Mouse (Mus musculus): ENCODE results near the gene Stra6l. TPM values are rescaled to one million over a fixed set of nuclear protein-coding genes. Genes with fewer than 3 reads are reported as not detected.

Stra6l gene
- polyA plus RNA-seq (2015; fragmentation: Nextera tagmentation; extraction: Ambion mirVana), result 0.61 and 0.63 TPM in 2 replicates

DNA sequence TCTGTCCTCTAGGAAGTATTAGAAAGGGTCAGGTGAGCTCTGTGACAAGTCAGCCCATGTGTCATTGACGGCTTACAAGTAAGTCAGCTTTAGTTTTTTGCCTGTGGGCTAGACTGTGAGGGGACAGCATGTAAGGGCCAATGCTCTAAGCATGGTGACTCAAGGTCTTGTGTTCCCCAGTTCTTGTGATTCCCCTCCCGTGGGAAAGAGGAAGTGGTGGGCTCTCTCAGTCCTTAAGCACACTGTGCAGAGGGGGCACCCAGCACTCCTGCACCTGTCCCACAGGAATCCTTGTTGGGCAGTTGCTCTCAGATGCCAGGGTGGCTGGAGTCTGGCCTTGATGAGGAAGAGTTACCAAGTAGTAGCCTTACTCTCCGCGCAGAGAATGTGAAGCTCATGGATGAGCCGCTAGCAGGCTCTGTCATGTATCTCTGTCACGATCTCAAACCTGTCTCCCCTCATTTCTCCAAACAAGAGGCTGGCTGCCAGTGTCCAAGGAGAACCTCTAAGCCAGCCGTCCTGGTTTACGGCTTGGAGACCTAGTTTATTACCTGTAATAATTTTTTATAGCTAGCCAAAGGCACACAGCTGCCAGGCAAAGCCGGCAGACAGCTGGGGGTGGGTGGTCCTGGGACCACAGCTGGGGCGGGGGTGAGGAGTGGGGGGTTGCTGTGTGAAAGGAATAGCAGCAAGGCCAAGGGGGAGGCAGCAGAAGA, at the start of gene Stra6l:
TSS of gene Stra6l (plus strand) at position 556 of the 716 bp plus-strand sequence.
- no peak for ATAC-seq (ENCODE audit: insufficient number of reproducible peaks, low FRiP score, low TSS enrichment, low read depth)
- Histone ChIP-seq H3K27me3 (peaks cover 52% of the 10 kb centered on the region), H3K36me3 (no peaks in the 10 kb centered on the region), H3K9me3 (no peaks in the 10 kb centered on the region), H3K9ac (no peak within 1 kb of the TSS), H3K4me1 (peaks cover 8% of the 10 kb centered on the region), H3K4me3 (no peak within 1 kb of the TSS), H3K27ac (no peak within 1 kb of the TSS), H3K4me2 (peak within 1 kb of the TSS; percentile 6; the same call in 1 of the 2 replicates)
- 14% methylated on average over 10 of the region's 10 CpGs for WGBS

DNA sequence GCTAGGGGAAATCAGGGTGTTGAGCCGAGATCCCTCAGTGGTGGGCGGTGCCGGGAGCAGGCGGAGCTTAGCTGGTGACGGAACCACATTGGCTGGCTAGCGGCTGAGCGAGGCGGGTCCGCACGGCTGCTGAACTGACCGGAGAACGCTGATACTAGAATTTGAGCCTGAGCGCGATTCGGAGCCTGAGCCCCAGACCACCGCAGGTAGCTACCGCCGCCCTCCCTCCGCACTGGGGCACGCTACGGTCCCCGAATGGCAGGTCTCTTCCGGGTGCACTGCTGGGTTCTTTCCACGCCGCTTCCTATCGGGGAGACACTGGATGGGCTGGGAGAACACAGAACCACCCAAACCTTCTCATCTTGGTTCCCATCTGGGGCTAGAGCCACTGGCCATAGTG, 49.5 kb upstream of the Stra6l start, which contains the start of gene Aldh1b1:
TSS of gene Aldh1b1 (plus strand) at position 59 of the 400 bp plus-strand sequence.
- peak within 1 kb of the TSS; percentile 46 for H3K4me3 ChIP-seq
- H3K9me3 ChIP-seq, result no peaks in the 10 kb centered on the region
- under 1% methylated on average over 26 of the region's 26 CpGs for WGBS
- peaks cover 20% of the 10 kb centered on the region for H3K27me3 ChIP-seq
- peak; percentile 74; the same call in 1 of the 2 replicates for ATAC-seq (ENCODE audit: insufficient number of reproducible peaks, low FRiP score, low TSS enrichment, low read depth)
- no peaks in the 10 kb centered on the region for H3K36me3 ChIP-seq
- H3K4me1 ChIP-seq, result peaks cover 13% of the 10 kb centered on the region
- H3K4me2 ChIP-seq, result peak within 1 kb of the TSS; percentile 82
- H3K9ac ChIP-seq, result 0 out of 2 replicates have a peak within 1 kb of the TSS, but pooled peaks have one; percentile 14
- no peak within 1 kb of the TSS for H3K27ac ChIP-seq

DNA sequence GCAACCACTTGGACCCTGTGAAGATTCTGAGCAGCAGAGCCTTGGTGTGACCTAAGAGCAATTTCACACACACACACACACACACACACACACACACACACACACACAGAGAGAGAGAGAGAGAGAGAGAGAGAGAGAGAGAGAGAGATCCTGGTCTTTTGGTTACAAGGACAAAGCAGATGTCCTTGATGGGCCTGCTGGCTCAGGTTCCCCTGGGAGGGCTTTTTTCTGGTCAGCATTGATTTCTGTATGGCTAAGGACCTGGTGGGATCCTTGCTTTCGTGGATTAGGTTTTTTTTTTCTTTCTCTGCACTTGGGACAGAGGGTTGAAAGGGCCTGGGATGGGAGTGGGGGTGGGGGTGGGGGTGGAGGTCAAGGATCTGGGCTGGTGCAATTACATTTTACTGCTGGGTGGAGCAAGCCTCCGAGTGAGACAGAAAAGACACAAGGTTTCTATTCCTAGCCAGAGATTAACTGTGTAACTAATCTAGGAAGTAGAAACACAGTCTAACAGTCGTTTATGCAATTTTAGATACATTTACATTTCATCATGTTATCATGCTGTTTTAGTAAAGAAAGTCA, 48.4 kb upstream of the Stra6l start:
- H3K36me3 ChIP-seq, result no peaks in the 10 kb centered on the region
- 18% methylated on average over 3 of the region's 3 CpGs for WGBS
- peaks cover 13% of the 10 kb centered on the region for H3K4me1 ChIP-seq
- H3K27me3 ChIP-seq, result peaks cover 20% of the 10 kb centered on the region
- H3K4me2 ChIP-seq, result no peak overlapping the region
- no peak overlapping the region for H3K27ac ChIP-seq
- H3K4me3 ChIP-seq, result no peak overlapping the region
- ATAC-seq (ENCODE audit: insufficient number of reproducible peaks, low FRiP score, low TSS enrichment, low read depth), result no peak
- no peaks in the 10 kb centered on the region for H3K9me3 ChIP-seq
- H3K9ac ChIP-seq, result no peak overlapping the region

DNA sequence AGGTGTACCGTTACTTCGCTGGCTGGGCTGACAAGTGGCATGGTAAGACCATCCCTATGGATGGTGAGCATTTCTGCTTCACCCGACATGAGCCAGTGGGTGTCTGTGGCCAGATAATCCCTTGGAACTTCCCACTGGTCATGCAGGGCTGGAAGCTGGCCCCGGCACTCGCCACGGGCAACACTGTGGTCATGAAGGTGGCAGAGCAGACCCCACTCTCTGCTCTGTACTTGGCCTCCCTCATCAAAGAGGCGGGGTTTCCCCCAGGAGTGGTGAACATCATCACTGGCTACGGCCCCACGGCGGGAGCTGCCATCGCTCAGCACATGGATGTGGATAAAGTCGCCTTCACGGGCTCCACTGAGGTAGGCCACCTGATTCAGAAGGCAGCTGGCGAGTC, 45.6 kb upstream of the Stra6l start:
- no peak overlapping the region for H3K27ac ChIP-seq
- H3K4me3 ChIP-seq, result no peak overlapping the region
- H3K36me3 ChIP-seq, result no peaks in the 10 kb centered on the region
- peaks cover 8% of the 10 kb centered on the region for H3K4me1 ChIP-seq
- no peak overlapping the region for H3K4me2 ChIP-seq
- no peaks in the 10 kb centered on the region for H3K9me3 ChIP-seq
- no peak for ATAC-seq (ENCODE audit: insufficient number of reproducible peaks, low FRiP score, low TSS enrichment, low read depth)
- WGBS, result 88% methylated on average over 14 of the region's 14 CpGs
- no peak overlapping the region for H3K9ac ChIP-seq
- H3K27me3 ChIP-seq, result peaks cover 6% of the 10 kb centered on the region; the same call in 1 of the 2 replicates

DNA sequence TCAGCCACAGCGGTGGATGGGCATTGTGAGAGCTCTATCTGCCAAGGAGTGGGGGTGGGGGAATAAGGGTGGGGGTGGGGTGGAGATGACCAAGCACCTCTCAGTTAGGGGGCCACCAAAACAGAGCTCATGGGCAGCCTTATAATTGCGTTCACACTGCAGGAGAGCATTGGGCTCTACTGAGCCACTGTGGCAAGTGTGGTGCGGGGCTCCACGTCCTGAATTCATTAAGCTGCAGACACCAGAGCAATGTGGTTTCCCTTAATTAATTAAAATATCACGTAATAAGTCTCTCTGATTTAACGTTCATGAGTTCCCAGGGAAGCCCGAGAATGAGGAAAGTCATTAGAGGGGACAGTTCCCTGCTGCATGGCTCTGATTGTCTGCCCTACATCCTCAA, 40.4 kb upstream of the Stra6l start:
- Histone ChIP-seq H3K27ac (no peak overlapping the region), H3K27me3 (no peaks in the 10 kb centered on the region; the same call in 1 of the 2 replicates), H3K4me1 (no peaks in the 10 kb centered on the region), H3K9ac (no peak overlapping the region), H3K36me3 (no peaks in the 10 kb centered on the region), H3K9me3 (no peaks in the 10 kb centered on the region), H3K4me2 (no peak overlapping the region), H3K4me3 (no peak overlapping the region)
- WGBS, result 27% methylated on average over 7 of the region's 7 CpGs
- no peak for ATAC-seq (ENCODE audit: insufficient number of reproducible peaks, low FRiP score, low TSS enrichment, low read depth)

DNA sequence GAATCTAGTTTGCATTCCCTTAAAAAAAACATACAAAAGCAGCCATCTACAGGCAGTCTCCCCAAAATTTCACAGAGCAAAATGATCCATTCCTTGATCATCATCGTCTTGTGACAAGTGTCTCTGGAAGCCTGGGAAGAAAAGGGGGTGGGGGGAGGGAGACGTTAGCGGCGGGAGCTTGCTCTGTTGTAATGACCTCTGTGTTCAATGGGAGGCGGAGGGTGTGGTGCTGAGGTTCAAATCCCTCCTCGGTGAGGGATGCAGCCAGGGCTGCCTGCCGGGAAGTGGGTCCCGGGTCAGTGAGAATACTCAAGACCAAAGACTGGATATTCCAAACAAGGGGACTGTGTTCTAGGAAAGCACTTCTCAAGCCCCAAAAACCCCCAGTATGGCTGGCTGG, 37.2 kb upstream of the Stra6l start:
- H3K9me3 ChIP-seq, result no peaks in the 10 kb centered on the region
- H3K27me3 ChIP-seq, result no peaks in the 10 kb centered on the region; the same call in 1 of the 2 replicates
- H3K27ac ChIP-seq, result no peak overlapping the region
- no peak overlapping the region for H3K9ac ChIP-seq
- H3K4me2 ChIP-seq, result no peak overlapping the region
- H3K36me3 ChIP-seq, result no peaks in the 10 kb centered on the region
- no peak for ATAC-seq (ENCODE audit: insufficient number of reproducible peaks, low FRiP score, low TSS enrichment, low read depth)
- WGBS, result 22% methylated on average over 8 of the region's 8 CpGs
- H3K4me1 ChIP-seq, result no peaks in the 10 kb centered on the region
- no peak overlapping the region for H3K4me3 ChIP-seq

DNA sequence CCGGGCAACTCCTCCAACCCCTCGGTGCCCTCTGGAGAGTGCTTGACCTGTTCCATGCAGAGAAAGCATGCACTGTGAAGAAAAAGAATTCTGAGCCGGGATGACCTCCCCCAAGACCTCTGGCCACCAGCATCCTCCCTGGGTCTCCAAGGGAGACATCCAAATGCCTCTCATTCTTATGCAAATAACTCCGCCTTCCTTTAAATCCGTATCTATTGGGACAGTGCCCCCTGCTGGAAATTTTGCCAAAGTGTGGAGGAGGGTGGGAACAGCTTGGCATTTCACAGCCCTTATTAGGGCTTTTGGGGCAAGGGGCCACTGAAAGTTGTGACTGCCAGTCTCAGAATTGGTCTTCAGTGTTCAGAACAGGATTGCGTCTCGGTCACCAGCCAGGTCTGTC, 32.9 kb upstream of the Stra6l start:
- H3K4me1 ChIP-seq, result peaks cover 15% of the 10 kb centered on the region; the same call in 1 of the 2 replicates
- H3K9me3 ChIP-seq, result no peaks in the 10 kb centered on the region
- no peak overlapping the region for H3K9ac ChIP-seq
- no peaks in the 10 kb centered on the region; the same call in 1 of the 2 replicates for H3K27me3 ChIP-seq
- no peak overlapping the region for H3K4me3 ChIP-seq
- no peak overlapping the region for H3K4me2 ChIP-seq
- H3K36me3 ChIP-seq, result no peaks in the 10 kb centered on the region
- 56% methylated on average over 7 of the region's 7 CpGs for WGBS
- no peak overlapping the region for H3K27ac ChIP-seq
- no peak for ATAC-seq (ENCODE audit: insufficient number of reproducible peaks, low FRiP score, low TSS enrichment, low read depth)

DNA sequence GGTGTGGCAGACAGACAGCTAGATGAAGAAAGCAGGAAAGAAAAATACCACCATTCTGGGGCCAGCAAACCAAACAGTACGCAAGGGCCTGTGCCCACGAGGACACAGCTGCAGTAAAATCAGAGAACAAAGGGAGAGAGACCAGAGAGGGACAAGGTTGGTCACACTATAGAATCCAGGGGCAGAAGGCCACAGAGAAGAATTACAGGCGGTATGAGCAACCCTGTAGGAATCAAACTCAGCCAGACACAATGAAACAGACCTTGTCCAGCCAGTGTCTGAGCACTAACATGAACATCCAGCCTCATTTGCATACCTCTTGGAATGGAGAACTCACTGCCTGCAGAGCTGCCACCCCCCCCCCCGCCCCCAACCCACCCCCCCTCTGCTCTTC, 29.7 kb upstream of the Stra6l start:
- ATAC-seq (ENCODE audit: insufficient number of reproducible peaks, low FRiP score, low TSS enrichment, low read depth), result no peak; the same call in 1 of the 2 replicates
- WGBS, result 23% methylated on average over 4 of the region's 4 CpGs
- Histone ChIP-seq H3K4me2 (peak overlapping the region; percentile 60), H3K4me1 (peaks cover 15% of the 10 kb centered on the region; the same call in 1 of the 2 replicates), H3K9ac (no peak overlapping the region), H3K27ac (no peak overlapping the region), H3K27me3 (peaks cover 18% of the 10 kb centered on the region), H3K9me3 (no peaks in the 10 kb centered on the region), H3K36me3 (no peaks in the 10 kb centered on the region), H3K4me3 (peak overlapping the region; percentile 24; the same call in 1 of the 2 replicates)

DNA sequence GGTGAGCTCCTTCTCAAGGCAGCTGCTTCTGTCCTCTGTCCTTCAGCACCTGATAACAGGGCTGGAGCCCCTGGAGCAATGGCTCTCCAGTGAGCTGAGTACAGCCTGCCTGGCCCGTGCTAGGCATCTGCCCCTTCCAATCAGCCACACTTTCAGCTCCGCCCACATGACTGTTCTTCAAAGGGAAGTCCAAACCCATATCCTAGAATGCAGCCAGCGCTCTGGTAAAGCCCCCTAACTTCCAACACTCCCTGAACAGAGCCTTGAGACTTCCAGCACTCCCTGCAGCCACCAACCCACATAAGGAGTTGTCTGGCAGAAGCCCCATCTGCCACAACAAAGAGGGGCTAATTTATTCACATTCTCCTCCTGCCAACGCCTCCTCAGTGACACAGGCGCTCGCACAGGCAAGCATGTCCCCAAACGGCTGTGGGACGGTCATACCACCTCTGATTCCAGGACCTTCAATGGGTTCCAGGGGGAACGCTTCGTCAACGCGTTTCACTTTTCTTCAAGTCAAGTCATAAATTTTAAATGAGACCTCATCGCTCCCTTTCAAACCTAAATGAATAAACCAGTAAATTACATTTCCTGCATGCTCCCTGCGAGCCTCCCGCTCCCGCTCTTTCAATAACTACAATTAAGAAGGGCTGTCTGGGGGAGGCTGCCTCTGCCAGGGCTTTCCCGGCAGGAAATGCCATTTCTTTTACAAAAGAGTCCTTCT, 29.1 kb upstream of the Stra6l start:
- ATAC-seq (ENCODE audit: insufficient number of reproducible peaks, low FRiP score, low TSS enrichment, low read depth), result no peak; the same call in 1 of the 2 replicates
- Histone ChIP-seq H3K27me3 (peaks cover 23% of the 10 kb centered on the region), H3K4me1 (peaks cover 15% of the 10 kb centered on the region; the same call in 1 of the 2 replicates), H3K9ac (no peak overlapping the region), H3K9me3 (no peaks in the 10 kb centered on the region), H3K4me3 (peak overlapping the region; percentile 24), H3K36me3 (no peaks in the 10 kb centered on the region), H3K27ac (no peak overlapping the region; the same call in 1 of the 2 replicates), H3K4me2 (peak overlapping the region; percentile 60)
- WGBS, result 2% methylated on average over 17 of the region's 17 CpGs

DNA sequence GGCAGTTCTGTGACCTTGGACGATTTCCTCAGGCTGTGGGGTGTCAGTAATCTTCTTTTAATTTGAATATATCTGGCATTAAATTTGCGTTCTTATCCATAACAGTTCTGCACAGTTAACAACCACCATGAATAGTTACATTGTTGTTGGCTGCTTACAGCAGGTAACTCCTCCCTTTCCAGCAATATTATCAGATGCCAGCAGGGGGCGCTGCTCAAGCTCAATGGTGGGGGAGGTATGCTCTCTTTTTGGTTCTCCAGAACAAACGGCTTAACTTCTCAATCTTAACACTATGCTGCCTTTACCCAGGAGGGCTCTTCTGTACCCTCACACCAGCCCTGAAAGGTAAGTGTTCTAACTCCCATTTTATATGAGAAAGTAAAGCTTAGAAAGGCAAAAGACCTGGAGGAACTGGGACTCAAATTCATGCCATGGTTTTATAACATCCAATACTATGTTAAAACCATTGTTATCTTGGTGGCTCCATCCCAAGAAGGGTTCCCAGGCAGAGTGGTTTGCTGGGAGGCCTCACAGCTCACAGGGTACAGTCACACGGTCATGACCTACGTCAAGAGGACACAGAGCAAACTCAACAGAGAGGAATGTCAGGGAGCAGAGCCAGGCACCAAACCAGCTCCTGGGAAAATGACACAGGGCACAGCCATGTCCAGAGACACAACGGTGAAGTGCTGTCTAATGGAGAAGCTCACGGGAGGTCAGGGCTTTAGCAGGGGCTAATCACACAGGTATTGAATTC, 28.2 kb upstream of the Stra6l start:
- WGBS, result 38% methylated on average over 8 of the region's 8 CpGs
- Histone ChIP-seq H3K4me3 (no peak overlapping the region), H3K27me3 (peaks cover 32% of the 10 kb centered on the region), H3K4me1 (peaks cover 15% of the 10 kb centered on the region; the same call in 1 of the 2 replicates), H3K27ac (no peak overlapping the region), H3K9ac (no peak overlapping the region), H3K9me3 (no peaks in the 10 kb centered on the region), H3K36me3 (no peaks in the 10 kb centered on the region), H3K4me2 (peak overlapping the region; percentile 60)
- no peak for ATAC-seq (ENCODE audit: insufficient number of reproducible peaks, low FRiP score, low TSS enrichment, low read depth)

DNA sequence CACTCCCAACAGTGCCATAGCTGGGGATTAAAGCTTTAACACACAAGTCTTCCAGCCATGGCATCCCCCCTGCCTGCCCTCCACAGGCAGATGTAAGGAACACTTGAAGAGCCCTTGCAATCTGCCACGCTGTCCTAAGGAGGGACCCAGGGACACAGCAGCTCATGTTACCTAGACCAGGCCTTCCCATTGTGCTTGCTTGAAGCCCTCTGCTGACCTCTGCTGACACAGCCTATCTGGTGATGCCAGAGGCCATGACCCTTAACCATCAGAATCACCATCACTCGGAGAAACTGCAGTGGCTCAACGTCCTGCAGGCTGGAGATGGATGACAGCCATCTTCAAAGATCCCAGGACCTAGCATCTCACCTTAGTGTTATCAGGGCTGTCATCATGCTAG, 26.5 kb upstream of the Stra6l start:
- Histone ChIP-seq H3K9ac (no peak overlapping the region), H3K36me3 (no peaks in the 10 kb centered on the region), H3K27ac (no peak overlapping the region), H3K4me2 (no peak overlapping the region), H3K4me1 (peaks cover 24% of the 10 kb centered on the region), H3K27me3 (peaks cover 49% of the 10 kb centered on the region), H3K9me3 (no peaks in the 10 kb centered on the region), H3K4me3 (no peak overlapping the region)
- WGBS, result 43% methylated on average over 3 of the region's 3 CpGs
- no peak for ATAC-seq (ENCODE audit: insufficient number of reproducible peaks, low FRiP score, low TSS enrichment, low read depth)

All from limb, embryonic 15.5 days (tissue).